Mouse (Mus musculus): ENCODE data around the gene Oas3.

Oas3 gene

DNA sequence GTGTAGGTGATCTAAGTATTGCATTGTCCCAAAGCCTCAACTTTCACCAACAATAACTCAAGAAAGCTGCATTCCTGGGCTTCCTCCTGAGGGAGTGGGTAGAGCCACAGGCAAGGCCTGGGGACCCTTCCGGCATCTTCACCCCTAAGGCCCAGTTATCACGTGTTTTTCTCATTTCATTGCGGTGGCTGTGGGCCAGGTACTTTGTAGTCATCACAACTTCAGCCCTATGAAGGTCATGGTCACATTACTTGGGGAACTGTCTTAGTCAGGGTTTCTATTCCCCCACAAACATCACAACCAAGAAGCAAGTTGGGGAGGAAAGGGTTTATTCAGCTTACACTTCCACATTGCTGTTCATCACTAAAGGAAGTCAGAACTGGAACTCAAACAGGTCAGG, 24.7 kb downstream of the Oas3 start:
- no peak for DNase-seq (ENCODE audit: low read depth)

- DNase-seq (ENCODE audit: low read depth): no peak
Observed at GRCm38 (mm10) chr5:120751206-120751605, 26.3 kb downstream of the Oas3 start.

- DNase-seq (ENCODE audit: low read depth): no peak
Observed at GRCm38 (mm10) chr5:120749688-120750087, 27.8 kb downstream of the Oas3 start, which contains the start of gene Oas2. Gene Oas2, minus strand, starts transcription at chr5:120749853.

DNA sequence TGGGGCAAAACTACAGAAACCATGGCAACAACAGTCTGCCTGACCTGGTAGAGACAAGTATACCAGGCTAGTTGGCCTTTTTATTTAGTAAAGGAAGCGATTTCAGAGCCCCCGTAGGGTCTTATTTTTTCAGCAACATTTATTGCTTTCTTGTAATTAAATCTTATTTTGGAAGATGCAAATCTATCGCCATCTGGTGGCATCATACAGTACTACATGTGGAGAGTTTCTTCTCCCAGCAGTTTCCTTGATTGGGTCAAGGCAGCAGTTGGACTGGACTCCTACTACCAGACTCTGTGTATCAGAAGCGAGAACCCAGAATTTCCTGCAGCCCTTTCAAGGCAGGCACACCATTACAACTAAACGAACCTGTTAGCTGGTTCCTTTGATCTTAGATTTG, 31.0 kb downstream of the Oas3 start:
- peak; percentile 28 for DNase-seq (ENCODE audit: low read depth)

DNA sequence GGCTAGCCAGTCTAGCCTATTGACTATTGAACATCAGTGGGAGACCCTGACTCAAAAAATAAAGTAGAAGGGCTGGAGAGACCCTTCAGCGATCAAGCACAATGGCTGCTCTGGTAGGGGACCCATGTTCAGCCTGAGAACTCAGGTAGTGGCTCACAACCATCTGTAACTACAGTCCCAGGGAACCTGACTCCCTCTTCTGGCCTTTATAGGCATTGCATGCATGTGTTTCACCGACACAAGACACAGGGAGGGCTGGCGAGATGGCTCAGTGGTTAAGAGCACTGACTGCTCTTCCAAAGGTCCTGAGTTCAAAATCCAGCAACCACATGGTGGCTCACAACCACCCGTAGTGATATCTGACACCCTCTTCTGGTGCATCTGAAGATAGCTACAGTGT, 35.3 kb downstream of the Oas3 start:
- no peak for DNase-seq (ENCODE audit: low read depth)

- DNase-seq (ENCODE audit: low read depth): no peak
Observed at GRCm38 (mm10) chr5:120734380-120734990, 43.0 kb downstream of the Oas3 start.

GRCm38 (mm10) chr5:120733696-120734095, 43.8 kb downstream of the Oas3 start:
- DNase-seq (ENCODE audit: low read depth): no peak

DNA sequence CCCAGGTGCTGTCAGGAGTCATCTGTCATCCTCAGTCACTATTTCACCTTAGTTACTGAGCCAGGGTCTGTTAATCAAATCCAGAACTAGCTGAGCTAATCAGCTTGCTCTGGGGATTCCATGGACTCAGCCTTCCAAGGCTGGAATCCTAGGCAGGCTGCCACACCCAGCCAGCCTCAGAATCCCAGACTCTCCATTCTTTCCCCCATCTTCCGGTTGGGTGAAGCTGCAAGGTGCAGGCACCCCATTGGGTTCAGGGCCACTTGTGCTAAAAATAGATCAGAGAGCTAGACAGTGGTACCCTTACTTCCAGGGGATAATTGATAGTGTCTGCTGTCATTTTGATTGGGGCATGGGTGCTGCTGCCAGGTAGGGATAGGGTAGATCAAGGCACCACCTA, 44.7 kb downstream of the Oas3 start:
- DNase-seq (ENCODE audit: low read depth): no peak

DNA sequence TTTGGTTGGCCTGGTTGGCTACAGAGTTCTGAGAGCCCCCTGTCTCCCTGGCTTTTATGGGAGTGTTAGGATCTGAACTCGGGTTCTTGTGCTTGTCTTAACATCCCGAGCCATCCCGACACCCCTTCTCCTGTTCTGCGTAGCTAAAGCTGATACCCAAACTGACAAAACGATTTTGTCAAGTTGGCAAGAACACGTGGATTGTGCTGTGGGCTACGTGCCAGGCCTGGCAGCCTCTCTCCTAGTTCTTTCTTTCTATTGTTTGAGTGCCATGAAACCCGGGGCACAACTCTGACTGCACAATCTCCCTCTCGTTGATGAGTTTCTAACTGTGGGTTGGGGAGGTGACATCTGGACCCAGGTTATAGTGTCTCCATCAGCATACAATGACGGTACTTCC, 48.1 kb downstream of the Oas3 start:
- DNase-seq (ENCODE audit: low read depth): no peak

DNA sequence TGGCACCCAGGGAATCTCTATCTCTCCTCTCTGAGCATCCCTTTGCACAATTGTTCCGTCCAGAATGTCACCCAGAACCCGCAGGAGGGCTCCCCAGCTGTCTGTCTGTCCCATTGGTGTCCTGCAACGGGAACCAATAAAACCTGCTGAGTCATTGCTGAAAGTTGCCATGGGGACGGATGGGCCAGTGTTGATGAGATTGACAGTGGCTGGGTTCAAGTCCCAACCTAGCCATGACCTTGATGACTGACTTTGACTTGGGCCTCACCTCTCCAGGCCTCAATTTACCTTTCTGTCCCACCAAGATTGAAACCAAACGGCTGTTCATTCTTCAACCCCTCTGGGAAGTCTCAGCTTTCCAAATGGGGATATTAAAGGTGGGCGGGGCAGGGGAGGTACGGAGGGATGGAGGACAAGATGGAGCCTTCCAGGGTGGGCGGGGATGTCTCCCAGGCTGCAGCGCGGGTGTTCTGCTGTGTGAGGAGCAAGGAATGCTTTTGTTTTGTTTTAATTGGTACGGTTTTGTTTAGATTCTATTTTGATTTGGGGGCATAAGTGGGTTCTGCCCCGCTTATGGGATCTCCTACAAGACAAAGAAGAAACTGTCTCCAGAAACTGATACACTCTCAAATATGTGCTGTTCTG, 51.5 kb downstream of the Oas3 start:
- DNase-seq (ENCODE audit: low read depth): no peak

DNA sequence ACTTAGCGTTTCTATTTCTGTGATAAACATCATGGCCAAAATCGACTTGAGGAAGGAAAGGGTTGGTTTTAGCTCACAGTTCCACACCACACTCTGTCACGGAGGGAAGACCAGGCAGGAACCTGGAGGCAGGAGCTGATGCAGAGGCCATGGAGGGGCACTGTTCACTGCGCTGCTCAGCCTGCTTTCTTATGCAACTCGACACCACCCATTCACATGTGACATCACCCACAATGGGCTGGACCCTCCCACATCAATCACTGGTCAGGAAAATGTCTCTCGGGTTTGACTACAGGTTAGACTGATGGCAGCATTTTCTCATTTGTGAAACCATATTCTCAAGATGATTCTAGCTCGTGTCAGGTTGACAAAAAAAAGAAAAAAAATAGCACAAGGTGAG, 56.5 kb downstream of the Oas3 start:
- DNase-seq (ENCODE audit: low read depth): no peak

DNA sequence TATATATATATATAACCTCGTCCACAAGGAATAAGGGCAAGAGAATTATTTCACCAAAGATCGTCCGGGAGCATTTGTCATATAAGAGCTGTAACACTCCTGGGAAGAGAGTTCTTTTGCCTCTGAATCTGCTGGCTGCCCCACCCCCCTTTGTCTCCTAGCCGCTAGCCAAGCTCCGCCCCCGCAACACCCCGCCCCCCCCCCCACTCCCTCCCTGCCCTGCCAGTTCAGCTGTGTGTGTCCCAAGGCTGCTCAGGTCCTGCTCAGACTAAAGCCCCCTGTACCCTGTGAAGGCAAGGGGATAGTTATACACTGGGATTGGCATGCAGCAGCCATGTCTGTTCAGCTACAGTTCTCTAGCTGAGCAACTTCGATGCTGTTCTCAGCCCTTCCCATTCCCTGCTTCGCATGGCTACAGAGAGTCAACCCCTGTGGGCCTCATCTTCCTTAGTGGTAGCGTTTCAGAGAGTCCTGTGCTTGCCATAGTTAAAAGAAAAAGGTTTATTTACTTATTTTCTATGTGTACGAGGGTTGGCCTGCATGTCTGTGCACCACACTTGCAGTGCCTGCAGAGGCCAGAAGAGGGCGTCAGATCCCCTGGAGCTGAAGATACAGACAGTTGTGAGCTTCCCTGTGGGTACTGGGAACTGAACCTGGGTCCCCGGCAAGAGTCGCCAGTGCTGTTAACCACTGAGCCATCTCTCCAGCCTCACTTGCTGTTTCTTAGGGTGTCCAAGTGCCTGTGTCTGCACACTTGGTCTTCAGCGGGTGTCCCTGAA, 58.7 kb downstream of the Oas3 start:
- no peak for DNase-seq (ENCODE audit: low read depth)

- no peak for DNase-seq (ENCODE audit: low read depth)
Observed at GRCm38 (mm10) chr5:120717136-120717535, 60.3 kb downstream of the Oas3 start.

DNA sequence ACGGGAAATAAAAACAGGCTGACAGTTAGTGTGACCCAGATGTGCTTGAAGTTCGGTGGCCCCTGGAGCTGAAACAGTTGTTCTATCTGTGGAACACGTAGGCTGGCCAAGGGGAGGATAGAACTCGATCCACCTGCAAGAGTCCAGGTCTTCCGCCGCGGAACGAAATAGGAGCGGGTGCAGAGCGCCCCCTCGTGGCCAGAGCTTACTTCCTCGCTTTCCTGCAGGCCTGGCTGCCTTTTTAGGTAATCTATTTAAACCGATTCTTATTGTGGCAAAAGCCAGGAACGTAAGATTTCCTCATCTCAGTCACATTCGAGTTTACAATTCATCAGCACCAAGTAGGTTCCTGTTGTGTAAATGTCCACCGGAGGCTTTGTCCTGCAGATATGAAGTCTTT, 63.1 kb downstream of the Oas3 start:
- DNase-seq (ENCODE audit: low read depth): peak; percentile 13

- DNase-seq (ENCODE audit: low read depth): no peak
Observed at GRCm38 (mm10) chr5:120712721-120713120, 64.7 kb downstream of the Oas3 start.

DNA sequence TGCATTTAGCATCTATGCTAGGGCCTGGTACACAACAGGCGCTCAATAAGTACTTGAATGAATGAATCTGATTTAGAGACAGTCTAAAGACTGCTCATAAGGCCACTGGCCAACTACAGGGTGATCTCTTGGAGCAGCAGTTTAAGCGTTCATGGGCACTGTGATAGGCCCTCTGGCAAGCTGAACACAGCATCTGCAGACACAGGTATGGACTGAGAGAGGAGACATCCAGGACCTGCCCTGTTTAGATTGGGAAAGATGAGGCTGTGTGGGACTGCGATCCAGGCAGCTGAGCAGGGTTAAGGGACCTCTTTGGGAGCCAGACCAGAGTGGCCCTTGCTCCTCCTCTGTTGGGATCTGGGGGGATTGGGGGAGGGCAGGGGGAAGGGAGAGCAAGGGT, 65.6 kb downstream of the Oas3 start, which contains the start of gene Dtx1:
TSS of gene Dtx1 (minus strand) at position 101 of the 400 bp plus-strand sequence.
- DNase-seq (ENCODE audit: low read depth): no peak

- no peak for DNase-seq (ENCODE audit: low read depth)
Observed at GRCm38 (mm10) chr5:120711416-120711815, 66.0 kb downstream of the Oas3 start.

GRCm38 (mm10) chr5:120710826-120711248, 66.6 kb downstream of the Oas3 start:
- no peak for DNase-seq (ENCODE audit: low read depth)

- no peak for DNase-seq (ENCODE audit: low read depth)
Observed at GRCm38 (mm10) chr5:120710161-120710825, 67.2 kb downstream of the Oas3 start.

DNA sequence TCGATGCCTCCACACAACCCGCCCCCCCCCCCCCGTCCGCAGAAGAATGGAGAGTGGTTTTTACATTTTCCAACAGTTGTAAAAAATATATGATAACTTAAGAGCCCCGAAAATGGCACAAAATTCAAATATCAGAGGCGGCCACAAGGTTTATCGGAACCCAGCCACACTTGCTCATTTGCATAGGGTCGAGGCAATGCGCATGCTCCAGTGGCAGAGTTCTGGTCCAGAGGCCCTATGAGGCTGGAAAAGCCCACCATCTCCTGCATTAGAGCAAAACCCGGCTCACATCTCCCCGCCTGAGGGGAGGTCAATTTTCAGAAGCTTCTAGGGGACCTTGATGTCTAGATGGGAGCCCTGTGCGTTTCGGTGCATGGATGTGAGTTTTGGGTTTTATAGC, 70.5 kb downstream of the Oas3 start:
- DNase-seq (ENCODE audit: low read depth): no peak

GRCm38 (mm10) chr5:120706541-120706940, 70.9 kb downstream of the Oas3 start:
- no peak for DNase-seq (ENCODE audit: low read depth)

DNA sequence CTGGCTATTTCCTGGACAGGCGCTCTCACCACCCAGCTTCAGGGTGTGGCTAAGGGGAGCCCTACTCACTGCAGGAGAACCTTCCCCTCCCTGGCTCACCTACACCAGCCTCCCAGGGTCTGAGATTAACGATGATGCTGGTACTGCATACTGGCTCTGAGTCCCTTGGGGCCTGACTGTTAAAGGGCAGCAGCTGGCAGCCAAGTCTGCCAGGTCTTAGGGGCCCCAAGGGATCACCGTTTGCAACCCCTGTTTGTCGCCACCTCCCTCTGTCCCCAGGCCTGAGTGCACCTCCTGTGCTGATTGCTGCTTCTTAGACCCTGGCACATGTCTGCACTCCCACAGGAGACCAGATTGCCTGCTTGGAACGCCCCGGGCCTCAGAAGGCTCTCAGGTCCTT, 73.0 kb downstream of the Oas3 start:
- DNase-seq (ENCODE audit: low read depth): no peak

GRCm38 (mm10) chr5:120703660-120704059, 73.8 kb downstream of the Oas3 start:
- DNase-seq (ENCODE audit: low read depth): no peak

All from fibroblast of lung, adult 2 months (primary cell).